Mouse (Mus musculus): ENCODE data around the gene Areg.

Gene Areg

GRCm38 (mm10) chr5:91139446-91139873 is at the start of gene Areg:
Areg (plus strand) TSS chr5:91139599.
- peak; percentile 49 to 56 for DNase-seq

GRCm38 (mm10) chr5:91090301-91090700 is 49.1 kb upstream of the Areg start:
- no peak for DNase-seq

- no peak for DNase-seq
Measured at GRCm38 (mm10) chr5:91097911-91098614, 41.3 kb upstream of the Areg start.

GRCm38 (mm10) chr5:91101742-91102141 is 37.7 kb upstream of the Areg start:
- DNase-seq, result no peak

- DNase-seq, result no peak
Measured at GRCm38 (mm10) chr5:91103943-91104665, 35.3 kb upstream of the Areg start.

- no peak for DNase-seq
Measured at GRCm38 (mm10) chr5:91106248-91106647, 33.2 kb upstream of the Areg start.

GRCm38 (mm10) chr5:91110023-91110670 is 29.3 kb upstream of the Areg start:
- DNase-seq, result no peak

- no peak for DNase-seq
Measured at GRCm38 (mm10) chr5:91111019-91111418, 28.4 kb upstream of the Areg start.

- DNase-seq, result no peak
Measured at GRCm38 (mm10) chr5:91113967-91114366, 25.4 kb upstream of the Areg start.

GRCm38 (mm10) chr5:91114574-91114973 is 24.8 kb upstream of the Areg start:
- no peak for DNase-seq

- DNase-seq, result no peak
Measured at GRCm38 (mm10) chr5:91118618-91119017, 20.8 kb upstream of the Areg start.

GRCm38 (mm10) chr5:91123404-91123803 is 16.0 kb upstream of the Areg start:
- DNase-seq, result no peak

- no peak for DNase-seq
Measured at GRCm38 (mm10) chr5:91124140-91124539, 15.3 kb upstream of the Areg start.

- DNase-seq, result no peak
Measured at GRCm38 (mm10) chr5:91126623-91127022, 12.8 kb upstream of the Areg start.

- no peak for DNase-seq
Measured at GRCm38 (mm10) chr5:91134961-91135360, 4.4 kb upstream of the Areg start.

GRCm38 (mm10) chr5:91138970-91139369 is 429 bp upstream of the Areg start:
- DNase-seq, result no peak

- DNase-seq, result no peak
Measured at GRCm38 (mm10) chr5:91140896-91141448, 1.6 kb downstream of the Areg start.

- DNase-seq, result no peak
Measured at GRCm38 (mm10) chr5:91144971-91145370, 5.6 kb downstream of the Areg start.

- DNase-seq, result no peak
Measured at GRCm38 (mm10) chr5:91147001-91147400, 7.6 kb downstream of the Areg start.

- peak in 1 of 2 experiments; percentile 9 for DNase-seq
Measured at GRCm38 (mm10) chr5:91148054-91148453, 8.7 kb downstream of the Areg start.

- DNase-seq, result no peak
Measured at GRCm38 (mm10) chr5:91156677-91157076, 17.3 kb downstream of the Areg start.

GRCm38 (mm10) chr5:91157169-91157568 is 17.8 kb downstream of the Areg start:
- no peak for DNase-seq

- no peak for DNase-seq
Measured at GRCm38 (mm10) chr5:91162787-91163186, 23.4 kb downstream of the Areg start.

- no peak for DNase-seq
Measured at GRCm38 (mm10) chr5:91166601-91167000, 27.2 kb downstream of the Areg start.
